Mouse (Mus musculus) olfactory bulb, adult 2 months (tissue): ENCODE data around the gene Disc1.

Experiments
- CTCF ChIP-seq: fragments of 200-500 bp; IDR thresholded peaks from 2 replicates; pipeline ENCODE4 v1.5.1; 2012; ENCODE audit warnings: low read depth, mild to moderate bottlenecking, low read length, moderate library complexity; ENCODE audit not compliant: insufficient read depth
- POLR2A ChIP-seq: fragments of 200-500 bp; IDR thresholded peaks from 2 replicates; pipeline ENCODE4 v1.6.1; 2012; ENCODE audit warnings: mild to moderate bottlenecking, low read depth, low read length, moderate library complexity; ENCODE audit not compliant: insufficient read depth

GRCm38 (mm10) chr8:125133685-125134114 is 79.7 kb downstream of the Disc1 start:
- no peak for TF ChIP-seq CTCF
- no peak for TF ChIP-seq POLR2A
